Mouse (Mus musculus) MN1 (cell line): Measurements from ENCODE around the gene Rpl19.
A peak's percentile ranks its signal among the peaks of the same experiment; 100 is the strongest.

ENCODE experiments used
- DNase-seq: peaks from one replicate; pipeline ENCODE4 v3.0.0-alpha.2; 2016; ENCODE audit warnings: low spot score

Rpl19 gene

DNA sequence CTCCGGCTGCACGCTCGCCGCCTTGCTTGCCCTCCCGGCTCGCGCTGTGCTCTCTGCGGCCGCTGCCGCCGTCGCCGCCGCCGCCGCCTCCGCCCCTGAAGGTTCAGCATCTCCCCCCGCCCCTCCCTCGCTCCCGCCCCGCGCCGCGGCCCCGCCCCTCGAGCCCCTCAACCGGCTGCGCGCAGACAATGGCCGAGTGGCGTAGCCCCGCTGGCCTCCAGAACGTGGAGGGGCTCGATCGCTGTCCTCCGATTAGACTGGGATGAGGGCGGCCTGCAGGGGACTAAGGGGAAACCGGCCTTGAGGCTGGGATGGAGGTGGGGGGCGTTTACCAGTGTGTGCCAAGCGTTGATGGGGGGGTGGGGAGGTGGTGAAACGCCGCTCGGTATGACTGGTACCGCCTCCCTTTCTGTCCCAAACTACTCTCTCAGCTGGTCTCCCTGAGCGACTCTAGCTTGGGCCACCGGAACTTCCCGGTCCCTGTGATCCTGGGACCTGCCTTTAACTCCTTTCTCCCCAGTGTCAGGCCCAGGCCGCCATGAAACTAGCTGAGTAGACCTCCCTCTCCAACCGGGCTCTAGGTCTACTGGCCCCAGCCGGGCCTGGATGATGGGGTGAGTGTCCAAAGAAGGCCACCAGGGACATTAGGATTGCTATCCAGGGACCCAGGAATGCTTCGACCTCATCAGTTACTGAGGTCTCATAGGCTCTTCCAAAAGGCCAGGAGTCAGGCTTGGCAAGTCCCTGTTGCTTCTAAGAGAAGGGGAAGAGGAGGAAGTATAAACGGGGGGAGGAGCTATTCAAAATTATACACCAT lies 3.7 kb upstream of the Rpl19 start, which contains the start of gene Cacnb1:
Gene Cacnb1 (minus strand): TSS at position 480 of the 817 bp plus-strand sequence.
- peak; percentile 74 for DNase-seq

GRCm38 (mm10) chr11:98024516-98024915 lies 2.0 kb upstream of the Rpl19 start:
- no peak for DNase-seq

GRCm38 (mm10) chr11:98026248-98026569 lies 301 bp upstream of the Rpl19 start:
- DNase-seq, result no peak

GRCm38 (mm10) chr11:98027297-98027688 lies 783 bp downstream of the Rpl19 start:
- peak; percentile 38 for DNase-seq

- DNase-seq, result no peak
These were observed 1.3 kb downstream of the Rpl19 start for GRCm38 (mm10) chr11:98027785-98028184.

DNA sequence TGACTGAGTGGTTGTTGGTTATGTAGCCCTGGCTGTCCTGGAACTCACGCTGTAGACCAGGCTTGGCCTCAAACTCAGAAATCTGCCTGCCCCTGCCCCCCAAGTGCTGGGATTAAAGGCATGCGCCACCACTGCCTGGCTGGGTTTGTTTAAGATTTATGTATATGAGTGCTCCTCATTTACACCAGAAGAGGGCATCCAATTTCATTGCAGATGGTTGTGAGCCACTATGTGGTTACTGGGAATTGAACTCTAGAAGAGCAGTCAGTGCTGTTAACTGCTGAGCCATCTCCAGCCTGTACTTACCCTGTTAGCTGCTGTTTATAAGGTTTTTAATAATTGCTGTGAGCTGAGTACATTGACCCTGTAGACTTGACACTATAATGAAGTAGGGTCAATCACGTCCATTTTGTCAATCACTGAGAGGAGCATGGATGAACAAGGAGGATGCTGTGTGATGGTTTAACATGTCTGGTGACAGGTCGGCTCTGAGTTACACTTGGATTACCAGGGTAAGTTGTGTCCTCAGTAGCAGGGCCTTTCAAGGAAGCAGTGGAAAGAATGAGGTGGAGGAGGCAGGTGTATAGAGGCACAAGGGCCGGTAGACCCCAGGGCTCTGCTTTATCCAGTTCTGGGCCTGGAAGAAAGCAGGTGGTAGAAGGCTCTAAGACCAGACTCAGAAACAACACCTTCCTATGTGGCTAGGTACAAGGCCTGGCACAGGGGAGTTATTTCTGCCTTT lies 4.4 kb downstream of the Rpl19 start:
- DNase-seq, result peak; percentile 29

GRCm38 (mm10) chr11:98031443-98031770 lies 4.9 kb downstream of the Rpl19 start:
- peak; percentile 80 for DNase-seq

- DNase-seq, result peak; percentile 35
These were observed 7.6 kb downstream of the Rpl19 start for GRCm38 (mm10) chr11:98034061-98034460.

- DNase-seq, result no peak
These were observed 8.3 kb downstream of the Rpl19 start for GRCm38 (mm10) chr11:98034840-98035239.

- DNase-seq, result peak; percentile 76
These were observed 9.5 kb downstream of the Rpl19 start for GRCm38 (mm10) chr11:98035977-98036377.

DNA sequence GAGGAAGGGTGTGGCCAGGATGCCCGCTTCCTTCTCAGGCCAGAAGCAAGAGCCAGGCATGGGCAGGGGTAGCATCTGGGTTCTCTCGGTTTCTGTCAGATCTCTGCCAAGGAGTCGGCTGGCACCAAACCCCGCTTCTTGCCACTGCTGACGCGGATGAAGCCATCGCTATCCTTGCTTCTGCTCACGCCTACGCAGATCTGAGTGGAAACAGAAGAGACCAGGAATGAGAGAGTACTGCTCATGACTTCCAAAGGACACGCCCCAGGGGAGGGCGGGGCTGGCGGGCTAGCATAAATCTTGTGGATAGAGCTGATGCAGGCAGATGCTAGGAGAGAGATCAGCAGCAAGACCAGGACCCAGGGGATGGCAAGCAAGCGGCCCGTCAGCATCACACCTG lies 11.4 kb downstream of the Rpl19 start:
- DNase-seq, result peak; percentile 94

GRCm38 (mm10) chr11:98040975-98041374 lies 14.5 kb downstream of the Rpl19 start:
- no peak for DNase-seq

DNA sequence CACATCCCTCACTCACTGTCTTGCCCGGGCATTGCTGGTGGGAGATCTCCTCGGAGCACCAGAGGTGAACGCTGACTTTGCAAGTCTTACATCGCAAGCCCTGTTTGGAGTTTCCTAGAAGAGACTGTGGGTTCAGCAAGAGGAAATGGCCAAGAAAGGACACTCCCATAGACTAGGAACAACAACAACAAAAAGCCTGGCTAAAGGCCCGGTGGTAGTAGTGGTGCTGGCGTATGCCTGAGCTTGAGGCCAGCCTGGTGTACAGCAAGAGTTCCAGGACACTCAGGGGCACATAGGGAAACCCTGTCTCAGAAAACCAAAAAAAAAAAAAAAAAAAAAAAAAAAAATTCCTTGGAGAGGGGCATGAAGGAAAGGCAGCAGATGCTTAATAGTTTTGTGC lies 16.2 kb downstream of the Rpl19 start:
- no peak for DNase-seq

- DNase-seq, result no peak
These were observed 17.6 kb downstream of the Rpl19 start for GRCm38 (mm10) chr11:98044074-98044473.

DNA sequence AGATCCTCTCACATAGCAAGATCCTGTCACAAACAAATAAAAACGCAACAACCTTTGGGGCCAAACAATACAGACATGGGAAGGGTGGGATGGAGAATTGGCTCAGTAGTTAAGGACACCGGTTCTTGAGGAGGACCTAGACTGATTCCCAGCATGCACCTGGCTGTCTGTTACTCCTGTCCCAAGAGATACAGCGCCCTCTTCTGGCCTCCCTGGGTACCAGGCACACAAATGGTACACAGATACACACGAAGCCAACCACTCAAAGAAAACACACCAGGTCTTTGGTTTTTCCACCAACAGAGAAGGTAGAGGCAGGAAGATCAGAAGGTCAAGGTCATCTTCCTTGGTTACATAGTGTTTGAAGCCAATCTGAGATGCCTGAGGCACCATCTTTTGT lies 19.1 kb downstream of the Rpl19 start:
- DNase-seq, result no peak

- no peak for DNase-seq
These were observed 20.0 kb downstream of the Rpl19 start for GRCm38 (mm10) chr11:98046466-98046865.

DNA sequence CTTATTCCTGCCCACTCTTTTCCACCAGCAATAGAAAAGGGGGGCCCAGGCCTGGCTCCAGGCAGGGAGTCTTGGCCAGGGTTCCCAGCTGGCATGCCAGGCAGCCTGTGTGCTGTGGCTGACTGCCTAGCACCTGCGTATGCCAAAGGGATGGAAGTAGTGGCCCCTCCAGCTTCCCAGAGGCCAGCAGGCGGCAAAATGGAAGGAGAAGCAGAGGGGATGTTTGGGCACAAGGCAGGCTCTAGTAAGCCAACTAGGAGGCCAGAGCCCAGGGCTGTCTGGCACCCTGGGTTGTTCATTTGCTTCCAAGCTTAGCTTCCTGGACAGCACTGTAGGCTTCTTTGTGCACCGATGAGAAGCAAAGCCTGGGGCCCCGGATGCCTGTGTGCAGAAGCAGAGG lies 21.2 kb downstream of the Rpl19 start:
- DNase-seq, result no peak

DNA sequence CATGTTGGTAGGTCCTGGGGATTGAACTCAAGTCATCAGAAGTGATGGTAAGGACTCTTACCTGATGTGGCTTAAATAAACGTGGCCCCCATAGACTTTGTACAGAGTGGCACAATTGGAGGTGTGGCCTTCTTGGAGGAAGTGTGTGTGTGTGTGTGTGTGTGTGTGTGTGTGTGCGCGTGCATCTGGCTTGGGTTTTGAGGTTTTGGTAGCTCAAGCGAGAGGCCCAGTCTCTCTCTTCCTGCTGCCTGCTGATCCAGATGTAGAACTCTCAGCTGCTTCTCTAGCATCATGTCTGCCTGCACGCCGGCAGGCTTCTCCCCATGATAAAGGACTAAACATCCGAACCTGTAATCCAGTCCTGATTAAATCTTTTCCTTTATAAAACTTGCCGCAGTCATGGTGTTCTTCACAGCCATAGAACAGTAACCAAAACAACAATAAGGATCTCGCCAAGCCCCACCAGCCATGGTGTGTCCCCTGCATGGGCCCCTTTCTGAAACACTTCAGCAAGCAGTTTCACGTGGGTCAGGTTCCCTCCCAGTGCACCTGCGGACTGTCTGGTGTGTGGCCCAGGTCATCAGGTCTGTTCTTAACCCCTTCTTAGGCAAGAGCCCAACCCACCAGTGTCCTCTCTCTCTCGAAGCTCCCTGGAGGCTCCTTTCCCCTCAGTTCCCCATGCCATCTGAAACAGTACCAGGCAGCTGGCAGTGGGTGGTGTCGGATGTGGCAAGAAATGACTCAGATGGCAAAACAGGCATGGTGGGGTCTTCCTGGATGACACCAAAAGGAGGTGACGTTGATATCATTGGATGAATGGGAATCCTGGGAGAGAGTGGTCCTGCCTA lies 23.4 kb downstream of the Rpl19 start:
- DNase-seq, result no peak

DNA sequence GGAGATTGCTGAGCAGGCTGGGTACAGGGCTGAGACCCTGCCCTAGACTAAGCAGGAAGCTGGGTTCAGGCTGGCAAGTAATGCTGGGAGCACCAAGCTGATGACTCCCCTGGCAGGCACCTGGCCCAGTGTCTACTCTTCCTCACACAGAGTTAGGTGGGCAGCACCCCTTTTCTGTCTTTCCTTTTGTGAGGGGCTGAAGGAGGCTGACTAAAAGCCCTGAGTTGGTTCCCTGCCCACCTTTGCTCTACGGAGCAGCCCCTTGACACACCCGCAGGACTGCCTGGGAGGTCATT lies 24.0 kb downstream of the Rpl19 start:
- no peak for DNase-seq

DNA sequence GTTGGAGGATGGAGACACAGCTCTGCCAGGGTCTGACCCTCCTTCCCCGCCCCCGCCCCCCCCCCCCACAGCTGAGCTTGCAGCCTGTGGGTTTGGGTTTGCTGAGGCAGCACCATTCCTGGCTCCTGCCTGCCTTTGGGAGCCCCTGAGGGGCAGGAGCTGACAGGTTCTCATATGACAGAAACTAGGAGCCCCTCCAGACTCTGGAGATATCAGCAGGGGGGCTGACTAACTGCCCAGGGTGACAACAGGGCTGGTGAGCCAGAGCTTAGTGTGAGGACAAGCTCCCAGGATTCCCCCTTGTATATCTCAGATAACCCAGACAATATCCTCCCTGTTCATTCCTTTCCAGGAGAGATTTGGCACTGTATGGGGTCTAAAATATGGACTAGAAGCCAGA lies 24.4 kb downstream of the Rpl19 start:
- no peak for DNase-seq

DNA sequence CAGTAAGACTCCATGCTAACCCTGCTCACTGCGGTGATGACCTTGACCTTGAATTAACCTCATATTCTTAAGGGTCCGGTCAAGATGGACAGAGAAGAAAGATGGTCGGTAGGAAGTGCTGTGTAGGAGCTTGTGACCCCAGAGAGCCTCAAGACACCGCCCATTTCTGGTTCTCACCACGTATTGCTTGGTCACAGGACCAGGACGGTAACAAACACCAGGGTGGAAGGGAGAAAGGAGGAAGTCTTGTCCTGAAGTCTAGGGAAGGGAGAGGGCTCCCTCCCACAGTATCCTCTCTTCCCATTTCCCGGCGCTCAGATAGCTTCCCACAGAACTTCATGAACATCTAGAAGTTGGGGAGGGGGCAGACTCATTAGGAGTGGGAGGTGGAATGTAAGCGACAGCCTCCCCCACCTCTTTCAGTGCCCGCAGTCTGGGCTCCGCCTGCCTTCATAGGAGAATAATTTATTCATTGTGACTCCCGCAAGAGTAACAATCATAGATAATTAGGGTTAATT lies 25.2 kb downstream of the Rpl19 start:
- DNase-seq, result no peak

GRCm38 (mm10) chr11:98052129-98052988 lies 25.8 kb downstream of the Rpl19 start:
- peak; percentile 57 for DNase-seq
